Mouse (Mus musculus) limb, embryonic 11.5 days (tissue): ENCODE results near the gene Strip2. TPM values are rescaled to one million over a fixed set of nuclear protein-coding genes. Genes with fewer than 3 reads are reported as not detected.
A peak's percentile ranks its signal among the peaks of the same experiment; 100 is the strongest.

Experiments
- ATAC-seq: fragments of 200-750 bp; cut with Nextera tagmentation; 2 replicates; pipeline ENCODE4 v1.8.0; 2017; ENCODE audit warnings: low read depth; ENCODE audit not compliant: insufficient number of reproducible peaks, low FRiP score, low TSS enrichment
- DNase-seq: peaks from one replicate; pipeline ENCODE4 v3.0.0-alpha.2; 2015; ENCODE audit warnings: low spot score
- H3K27ac ChIP-seq: fragments of 300-500 bp; sonication (generic); replicated peaks from 2 replicates; pipeline ENCODE4 v1.5.1; 2014; ENCODE audit warnings: low read depth, mild to moderate bottlenecking, low read length
- H3K27me3 ChIP-seq: fragments of 300-500 bp; sonication (generic); 2 replicates; pipeline ENCODE4 v1.6.1; 2014; ENCODE audit warnings: mild to moderate bottlenecking, low read length, mixed read lengths; ENCODE audit not compliant: control insufficient read depth, insufficient read depth
- H3K36me3 ChIP-seq: fragments of 300-500 bp; sonication (generic); 2 replicates; pipeline ENCODE4 v1.6.1; 2014; ENCODE audit warnings: mild to moderate bottlenecking, low read length, moderate library complexity, mixed read lengths; ENCODE audit not compliant: control insufficient read depth, insufficient read depth
- H3K4me1 ChIP-seq: fragments of 300-500 bp; sonication (generic); 2 replicates; pipeline ENCODE4 v1.6.1; 2014; ENCODE audit warnings: low read length, mixed read lengths; ENCODE audit not compliant: control insufficient read depth, insufficient read depth
- H3K4me2 ChIP-seq: fragments of 300-500 bp; sonication (generic); 2 replicates; pipeline ENCODE4 v1.6.1; 2014; ENCODE audit warnings: low read depth, mild to moderate bottlenecking, moderate library complexity; ENCODE audit not compliant: severe bottlenecking
- H3K4me3 ChIP-seq: fragments of 300-500 bp; sonication (generic); 2 replicates; pipeline ENCODE4 v1.5.1; 2014; ENCODE audit warnings: low read depth, low read length
- H3K9ac ChIP-seq: fragments of 300-500 bp; sonication (generic); 2 replicates; pipeline ENCODE4 v1.6.1; 2014; ENCODE audit warnings: mild to moderate bottlenecking, low read length
- H3K9me3 ChIP-seq: fragments of 300-500 bp; sonication (generic); 2 replicates; pipeline ENCODE4 v1.6.1; 2016; ENCODE audit warnings: low read length; ENCODE audit not compliant: control insufficient read depth
- WGBS: fragments of 180-500 bp; shearing (Covaris S2); extraction: QIAGEN DNeasy Blood & Tissue Kit; methylation state at CpG from one replicate; pipeline ENCODE4 v1.1.7; 2014; 5-methylcytosine and 5-hydroxymethylcytosine counted together
- polyA plus RNA-seq: library from polyadenylated mRNA; unstranded; fragments of >200 nt; fragmentation: Nextera tagmentation; extraction: Ambion mirVana; gene quantifications from 2 replicates; pipeline ENCODE4 v1.2.1, GENCODE M21; 2014

The Strip2 gene
- 1.0 and 1.3 TPM in 2 replicates for polyA plus RNA-seq

DNA sequence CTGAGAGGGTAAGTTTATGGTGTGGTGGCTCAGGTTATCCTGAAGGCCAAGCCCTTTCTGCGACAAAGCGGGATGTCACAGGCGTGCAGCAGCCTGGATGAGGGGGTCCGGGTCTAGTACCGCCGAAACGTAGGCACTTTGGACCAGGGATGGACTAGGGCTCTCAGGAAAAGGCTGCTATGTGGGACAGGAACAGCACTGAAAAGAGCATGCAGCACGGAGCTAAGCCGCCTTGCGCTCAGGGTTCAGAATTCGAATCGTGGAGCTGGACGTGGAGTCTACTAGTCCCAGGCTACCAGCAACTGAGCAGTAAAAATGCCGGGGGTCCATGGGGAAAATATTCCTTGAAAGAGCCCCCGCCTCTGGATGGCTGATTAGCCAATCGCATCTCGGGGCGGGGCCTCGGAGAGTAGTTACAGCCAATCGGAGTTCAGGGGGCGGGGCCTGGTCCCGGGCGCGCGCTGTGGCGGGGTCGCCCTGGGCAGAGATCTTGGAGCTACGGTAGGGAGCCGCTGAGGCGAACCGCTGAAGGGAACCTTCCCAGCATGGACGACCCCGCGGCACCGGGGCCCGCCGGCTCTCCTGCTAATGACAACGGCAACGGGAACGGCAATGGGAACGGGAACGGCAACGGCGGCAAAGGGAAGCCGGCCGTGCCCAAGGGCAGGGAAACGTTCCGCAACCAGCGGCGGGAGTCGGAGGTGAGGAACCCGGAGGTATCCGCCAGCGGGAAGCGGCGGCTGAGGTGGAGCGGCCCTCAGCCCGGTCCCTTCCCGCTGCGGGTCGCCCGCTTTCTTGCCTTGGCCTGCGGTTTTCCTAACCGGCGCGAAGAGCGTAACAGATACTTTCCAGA, at the start of gene Strip2:
Gene Strip2, plus strand, starts transcription at position 483 of the 853 bp plus-strand sequence.
- Histone ChIP-seq H3K9me3 (no peaks in the 10 kb centered on the region), H3K27me3 (peaks cover 2% of the 10 kb centered on the region; the same call in 1 of the 2 replicates), H3K36me3 (no peaks in the 10 kb centered on the region), H3K9ac (peak within 1 kb of the TSS; percentile 63), H3K27ac (no peak within 1 kb of the TSS), H3K4me2 (peak within 1 kb of the TSS; percentile 77), H3K4me1 (no peaks in the 10 kb centered on the region), H3K4me3 (peak within 1 kb of the TSS; percentile 59)
- WGBS, result under 1% methylated on average over 65 of the region's 67 CpGs
- peak; percentile 98 for DNase-seq
- peak; percentile 97 for ATAC-seq

DNA sequence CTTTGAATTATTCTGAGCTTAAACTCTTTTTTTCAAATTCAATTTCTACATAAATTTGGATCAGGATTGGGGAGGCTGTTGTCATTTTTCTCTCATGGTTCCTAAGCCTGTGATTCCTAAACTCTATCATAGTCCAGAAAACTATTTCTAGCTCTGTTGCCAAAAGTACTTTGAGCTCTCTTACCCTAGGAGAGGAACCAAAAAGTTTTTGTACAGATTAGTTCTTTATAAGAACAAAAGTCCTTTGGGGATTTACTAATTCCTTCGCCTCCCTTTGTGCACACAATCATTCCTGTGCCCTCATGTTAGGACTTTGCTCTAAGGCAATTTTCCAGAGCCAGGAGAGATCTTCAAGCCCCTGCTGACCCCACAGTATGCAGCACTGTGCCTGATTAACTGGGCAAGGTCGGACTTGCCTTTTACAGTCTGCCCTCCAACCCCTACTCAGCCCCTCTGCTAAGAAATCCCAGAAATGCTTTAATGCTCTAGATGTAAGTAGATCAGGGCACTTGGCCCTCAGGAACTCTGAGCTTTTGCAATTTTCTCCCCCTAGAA, 48.4 kb upstream of the Strip2 start:
- Histone ChIP-seq H3K9ac (no peak overlapping the region), H3K27me3 (no peaks in the 10 kb centered on the region), H3K36me3 (no peaks in the 10 kb centered on the region), H3K4me1 (no peaks in the 10 kb centered on the region), H3K27ac (no peak overlapping the region), H3K4me2 (no peak overlapping the region), H3K4me3 (no peak overlapping the region), H3K9me3 (no peaks in the 10 kb centered on the region)
- WGBS, result 59% methylated on average over 2 of the region's 2 CpGs
- ATAC-seq, result no peak
- DNase-seq, result no peak

DNA sequence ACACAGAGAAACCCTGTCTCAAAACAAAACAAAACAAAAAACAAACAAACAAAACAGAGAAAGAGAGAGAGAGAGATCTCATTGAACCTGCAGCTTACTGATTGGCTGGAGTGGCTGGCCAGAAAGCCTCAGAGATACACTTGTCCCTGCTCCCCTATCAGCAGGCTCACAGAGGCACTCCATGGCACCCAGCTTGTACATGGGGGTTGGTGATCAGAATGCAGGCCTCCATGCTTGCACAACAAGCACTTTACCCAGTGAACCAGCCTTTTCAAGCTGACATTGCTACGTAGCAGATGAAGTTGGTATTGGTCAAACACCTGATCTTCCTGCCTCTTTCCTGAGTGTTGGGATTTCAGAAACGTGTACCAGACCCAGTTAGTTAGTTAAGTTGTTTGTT, 43.2 kb upstream of the Strip2 start:
- no peaks in the 10 kb centered on the region for H3K27me3 ChIP-seq
- no peaks in the 10 kb centered on the region for H3K4me1 ChIP-seq
- ATAC-seq (no peak), DNase-seq (no peak)
- H3K27ac ChIP-seq, result no peak overlapping the region
- no peak overlapping the region for H3K4me2 ChIP-seq
- 90% methylated on average over 2 of the region's 2 CpGs for WGBS
- H3K9me3 ChIP-seq, result no peaks in the 10 kb centered on the region
- no peak overlapping the region for H3K4me3 ChIP-seq
- H3K9ac ChIP-seq, result no peak overlapping the region
- no peaks in the 10 kb centered on the region for H3K36me3 ChIP-seq

DNA sequence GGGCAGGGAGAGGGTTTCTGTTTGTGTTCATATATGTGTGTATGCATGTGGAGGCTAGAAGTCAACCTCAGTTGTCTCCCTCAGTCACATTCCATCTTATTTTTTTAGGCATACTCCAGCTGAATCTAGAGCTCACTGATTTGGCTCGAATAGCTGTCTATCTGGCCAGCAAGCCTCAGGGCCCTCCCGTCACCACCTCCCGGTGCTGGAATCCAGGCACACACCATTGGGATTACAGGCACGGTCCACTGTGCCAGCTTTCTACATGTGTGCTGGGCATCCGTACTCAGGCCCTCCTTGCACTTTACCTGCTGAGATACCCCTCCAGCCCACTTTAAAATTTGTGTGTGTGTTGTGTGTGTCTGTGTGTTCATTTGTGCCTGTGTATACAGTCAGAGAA, 41.2 kb upstream of the Strip2 start:
- Histone ChIP-seq H3K9ac (no peak overlapping the region), H3K27ac (no peak overlapping the region), H3K36me3 (no peaks in the 10 kb centered on the region), H3K27me3 (no peaks in the 10 kb centered on the region), H3K9me3 (no peaks in the 10 kb centered on the region), H3K4me2 (no peak overlapping the region), H3K4me1 (no peaks in the 10 kb centered on the region), H3K4me3 (no peak overlapping the region)
- 90% methylated on average over 5 of the region's 5 CpGs for WGBS
- no peak for ATAC-seq
- no peak for DNase-seq

DNA sequence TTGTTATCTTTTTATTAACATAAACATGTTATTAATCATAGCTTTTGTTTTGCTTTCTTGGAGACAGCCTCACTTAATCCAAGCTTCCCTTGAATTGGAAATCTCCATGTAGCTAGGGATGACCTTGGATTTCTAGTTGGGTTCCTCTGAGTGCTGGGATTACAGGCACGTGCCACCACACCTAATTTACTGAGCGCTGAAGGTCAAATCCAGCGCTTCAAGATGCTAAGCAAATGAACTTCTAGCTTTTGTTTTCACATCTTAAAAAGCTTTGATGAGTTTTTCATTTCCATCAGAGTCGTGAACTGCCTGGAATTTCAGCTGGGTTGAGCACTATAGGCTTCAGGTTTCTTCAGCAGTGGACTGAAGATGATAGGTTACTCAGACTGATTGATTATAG, 40.0 kb upstream of the Strip2 start:
- Histone ChIP-seq H3K9me3 (no peaks in the 10 kb centered on the region), H3K27me3 (no peaks in the 10 kb centered on the region), H3K27ac (no peak overlapping the region), H3K4me3 (no peak overlapping the region), H3K4me2 (no peak overlapping the region), H3K4me1 (no peaks in the 10 kb centered on the region), H3K36me3 (no peaks in the 10 kb centered on the region), H3K9ac (no peak overlapping the region)
- WGBS, result 86% methylated on average over 4 of the region's 4 CpGs
- ATAC-seq (no peak), DNase-seq (no peak)

DNA sequence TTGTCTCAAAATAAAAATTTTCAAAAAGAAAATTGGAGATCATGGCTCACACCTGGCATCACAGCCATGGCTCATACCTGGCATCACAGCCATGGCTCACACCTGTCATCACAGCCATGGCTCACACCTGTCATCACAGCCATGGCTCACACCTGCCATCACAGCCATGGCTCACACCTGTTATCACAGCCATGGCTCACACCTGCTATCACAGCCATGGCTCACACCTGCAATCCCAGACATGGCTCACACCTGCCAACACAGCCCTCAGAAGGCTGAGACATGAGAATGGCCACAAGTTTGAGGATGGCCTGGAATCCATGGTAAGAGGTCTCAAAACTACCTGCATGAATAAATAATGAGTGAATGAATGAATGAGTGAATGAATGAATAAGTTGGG, 37.2 kb upstream of the Strip2 start:
- H3K27me3 ChIP-seq, result no peaks in the 10 kb centered on the region
- no peak for DNase-seq
- no peaks in the 10 kb centered on the region for H3K9me3 ChIP-seq
- H3K4me2 ChIP-seq, result no peak overlapping the region
- H3K4me1 ChIP-seq, result peaks cover 4% of the 10 kb centered on the region; the same call in 1 of the 2 replicates
- no peak overlapping the region for H3K27ac ChIP-seq
- no peaks in the 10 kb centered on the region for H3K36me3 ChIP-seq
- no peak for ATAC-seq
- H3K9ac ChIP-seq, result no peak overlapping the region
- no peak overlapping the region for H3K4me3 ChIP-seq

DNA sequence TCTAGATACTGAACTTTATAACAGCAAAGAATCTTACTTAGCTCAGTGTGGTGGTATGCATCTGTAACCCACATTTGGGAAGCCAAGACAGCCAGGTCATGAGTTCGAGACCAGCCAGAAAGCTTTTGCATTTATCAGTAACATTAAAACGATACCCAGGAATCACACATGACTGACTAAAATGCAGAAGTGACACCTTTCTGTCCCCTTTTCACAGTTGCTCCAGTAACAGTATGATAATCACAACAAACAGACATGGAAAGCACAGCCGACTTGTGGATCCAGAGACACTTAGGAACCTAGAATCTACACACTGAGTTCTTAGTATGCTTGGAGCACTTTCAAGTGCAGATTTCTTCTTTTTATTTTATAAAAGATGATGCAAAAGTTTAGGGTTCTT, 36.0 kb upstream of the Strip2 start:
- Histone ChIP-seq H3K4me3 (no peak overlapping the region), H3K36me3 (no peaks in the 10 kb centered on the region), H3K4me2 (no peak overlapping the region), H3K9ac (no peak overlapping the region), H3K27me3 (no peaks in the 10 kb centered on the region), H3K9me3 (no peaks in the 10 kb centered on the region), H3K4me1 (peaks cover 4% of the 10 kb centered on the region; the same call in 1 of the 2 replicates), H3K27ac (no peak overlapping the region)
- DNase-seq (no peak), ATAC-seq (no peak)
- WGBS, result 93% methylated on average over 3 of the region's 3 CpGs

DNA sequence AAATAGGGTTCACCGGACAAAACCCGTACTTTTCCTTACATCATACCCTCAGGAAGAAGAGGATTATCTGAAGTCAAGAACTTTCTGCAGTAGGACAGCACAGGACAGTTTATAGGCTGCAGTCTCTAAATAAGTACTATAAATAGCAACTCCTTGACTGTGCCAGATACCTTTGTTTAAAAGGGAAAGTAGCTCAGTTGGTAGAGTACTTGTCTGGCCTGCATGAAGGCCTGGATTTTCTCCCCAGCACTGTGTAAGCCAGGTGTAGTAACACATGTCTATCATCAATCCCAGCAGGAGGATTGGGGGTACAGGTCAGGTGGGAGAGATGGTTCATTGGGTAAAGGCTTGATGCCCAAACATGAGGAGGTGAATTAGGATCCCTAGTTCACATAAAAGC, 34.9 kb upstream of the Strip2 start:
- Histone ChIP-seq H3K27ac (no peak overlapping the region), H3K9me3 (no peaks in the 10 kb centered on the region), H3K4me3 (no peak overlapping the region), H3K4me2 (no peak overlapping the region), H3K36me3 (0 out of 2 replicates have a peak, but pooled peaks cover 2% of the 10 kb centered on the region), H3K4me1 (peaks cover 4% of the 10 kb centered on the region; the same call in 1 of the 2 replicates), H3K9ac (no peak overlapping the region), H3K27me3 (no peaks in the 10 kb centered on the region)
- ATAC-seq (no peak), DNase-seq (no peak)
- 78% methylated on average over 2 of the region's 2 CpGs for WGBS
